ENCODE assay signal across 16 mouse cellular contexts in the genomic region with DNA sequence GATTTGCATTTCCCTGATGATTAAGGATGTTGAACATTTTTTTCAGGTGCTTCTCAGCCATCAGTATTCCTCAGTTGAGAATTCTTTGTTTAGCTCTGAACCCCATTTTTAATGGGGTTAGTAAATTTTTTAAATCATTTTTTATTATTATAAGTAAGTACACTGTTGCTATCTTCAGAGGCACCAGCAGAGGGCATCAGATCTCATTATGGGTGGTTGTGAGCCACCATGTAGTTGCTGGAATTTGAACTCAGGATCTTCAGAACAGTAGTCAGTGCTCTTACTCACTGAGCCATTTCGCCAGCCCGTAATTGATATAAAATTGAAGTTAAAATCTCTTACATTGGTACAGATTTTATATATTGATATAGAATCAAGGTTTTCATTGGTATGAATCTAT. TPM values are rescaled to one million over a fixed set of nuclear protein-coding genes. Genes with fewer than 3 reads are reported as not detected.
DNase-seq lines count a peak whose midpoint lies in the region; ATAC-seq lines count a peak whose summit lies in the region.
"Not testable (repeated sequence)": the region's sequence is repeated elsewhere in the genome, so short reads cannot be mapped to it uniquely, and the experiment has no call there.
"Had no signal": no experiment of that assay in that cellular context is flagged by ENCODE, and none has a peak within 500 bp of the region (broad histone marks: within the 10 kb centered on the region; RNA-seq: fewer than 3 reads in every experiment).

No protein-coding gene starts in this region.

- not testable (repeated sequence) for H3K36me3 ChIP-seq in liver, embryonic 13.5 days; midbrain, embryonic 14.5 days (ENCODE audit: control insufficient read depth, insufficient read depth, low read length)

- not testable (repeated sequence) for H3K4me2 ChIP-seq in liver, embryonic 13.5 days; midbrain, embryonic 14.5 days (ENCODE audit: low read length)

- not testable (repeated sequence) for H3K27ac ChIP-seq in liver, embryonic 13.5 days; midbrain, embryonic 14.5 days (replicated peaks; ENCODE audit: low read depth, low read length)

- H3K9ac ChIP-seq in liver, embryonic 13.5 days; midbrain, embryonic 14.5 days (replicated peaks; ENCODE audit: low read length): not testable (repeated sequence)

- H3K27me3 ChIP-seq in liver, embryonic 13.5 days; midbrain, embryonic 14.5 days (ENCODE audit: control insufficient read depth, insufficient read depth, low read length): not testable (repeated sequence)

- ATAC-seq in liver, embryonic 13.5 days (ENCODE audit: low read depth); midbrain, embryonic 14.5 days (ENCODE audit: low FRiP score, low TSS enrichment): not testable (repeated sequence)

- DNase-seq in 416B (ENCODE audit: low read depth), result peak; percentile 60
- peak; percentile 49 for DNase-seq in NIH3T3 (ENCODE audit: low read depth)
- DNase-seq in adrenal gland, postnatal 36 days, result peak; percentile 34 to 50
- DNase-seq in gastrocnemius, postnatal 10 days, result peak; percentile 10
- peak; percentile 31 for DNase-seq in kidney, adult 9 months
- peak; percentile 19 for DNase-seq in liver, embryonic 13.5 days
- DNase-seq in midbrain, embryonic 14.5 days, result peak; percentile 23
- peak; percentile 39 for DNase-seq in thymus, postnatal 0 days (ENCODE audit: low spot score)

- WGBS in liver, embryonic 13.5 days (ENCODE audit: insufficient replicate concordance), result 67% methylated on average over 2 of the region's 2 CpGs
- 91% methylated on average over 2 of the region's 2 CpGs for WGBS in midbrain, embryonic 14.5 days

- H3K9me3 ChIP-seq in liver, embryonic 13.5 days (replicated peaks); midbrain, embryonic 14.5 days (ENCODE audit: control insufficient read depth, low read length): not testable (repeated sequence)

- H3K4me1 ChIP-seq in liver, embryonic 13.5 days (replicated peaks); midbrain, embryonic 14.5 days (ENCODE audit: control insufficient read depth, insufficient read depth, low read length): not testable (repeated sequence)

- not testable (repeated sequence) for H3K4me3 ChIP-seq in liver, embryonic 13.5 days (replicated peaks); midbrain, embryonic 14.5 days (replicated peaks; ENCODE audit: low read depth, low read length)

RNA-seq across cellular contexts. Expression of a gene that starts 7.0 kb away (rescaled TPM):
- total RNA-seq in adrenal gland, postnatal 36 days (2021), result under 1 TPM in 1 of 2 experiments, not detected in 1; 0.30 TPM
- 10 to 100 TPM; 13.1 to 18.3 TPM for total RNA-seq in gastrocnemius, postnatal 10 days (2021)
- not detected in 2 replicates for polyA plus RNA-seq in liver, embryonic 13.5 days (2015; fragmentation: Nextera tagmentation; extraction: Ambion mirVana)
- not detected in 2 replicates for polyA plus RNA-seq in midbrain, embryonic 14.5 days (2014; fragmentation: Nextera tagmentation; extraction: Ambion mirVana)
- not detected in 2 replicates for polyA plus RNA-seq in thymus, postnatal 0 days (2015; fragmentation: Nextera tagmentation; extraction: Ambion mirVana)
- total RNA-seq: common myeloid progenitor, adult 5-6 weeks had no signal
- polyA plus RNA-seq: C2C12; forebrain, embryonic 15.5 days; heart, embryonic 10.5 days; inflammation-experienced regulatory T-cells, adult 6 months; limb, embryonic 10.5 days; lung, embryonic 15.5 days; myocyte had no signal

RNA-seq across cellular contexts. Expression of a gene that starts 13.0 kb away (rescaled TPM):
- total RNA-seq in adrenal gland, postnatal 36 days (2021), result 10 to 100 TPM; 24.6 to 27.7 TPM
- 10 to 100 TPM; 11.6 to 13.4 TPM for total RNA-seq in gastrocnemius, postnatal 10 days (2021)
- 17.9 and 19.9 TPM in 2 replicates for polyA plus RNA-seq in liver, embryonic 13.5 days (2015; fragmentation: Nextera tagmentation; extraction: Ambion mirVana)
- 22.0 and 25.7 TPM in 2 replicates for polyA plus RNA-seq in midbrain, embryonic 14.5 days (2014; fragmentation: Nextera tagmentation; extraction: Ambion mirVana)
- polyA plus RNA-seq in thymus, postnatal 0 days (2015; fragmentation: Nextera tagmentation; extraction: Ambion mirVana), result 24.6 and 31.5 TPM in 2 replicates

RNA-seq across cellular contexts. Expression of a gene that starts 17.2 kb away (rescaled TPM):
- 10 to 100 TPM; 13.7 to 14.8 TPM for total RNA-seq in adrenal gland, postnatal 36 days (2021)
- 1 to 10 TPM; 6.1 to 7.3 TPM for total RNA-seq in gastrocnemius, postnatal 10 days (2021)
- 13.0 and 14.3 TPM in 2 replicates for polyA plus RNA-seq in liver, embryonic 13.5 days (2015; fragmentation: Nextera tagmentation; extraction: Ambion mirVana)
- 12.8 and 15.6 TPM in 2 replicates for polyA plus RNA-seq in midbrain, embryonic 14.5 days (2014; fragmentation: Nextera tagmentation; extraction: Ambion mirVana)
- polyA plus RNA-seq in thymus, postnatal 0 days (2015; fragmentation: Nextera tagmentation; extraction: Ambion mirVana), result 23.9 and 26.8 TPM in 2 replicates

RNA-seq across cellular contexts. Expression of a gene that starts 17.3 kb away (rescaled TPM):
- 10 to 100 TPM; 20.7 to 21.4 TPM for total RNA-seq in adrenal gland, postnatal 36 days (2021)
- 10 to 100 TPM; 11.2 to 11.6 TPM for total RNA-seq in gastrocnemius, postnatal 10 days (2021)
- 5.5 and 5.6 TPM in 2 replicates for polyA plus RNA-seq in liver, embryonic 13.5 days (2015; fragmentation: Nextera tagmentation; extraction: Ambion mirVana)
- 15.0 and 15.6 TPM in 2 replicates for polyA plus RNA-seq in midbrain, embryonic 14.5 days (2014; fragmentation: Nextera tagmentation; extraction: Ambion mirVana)
- 8.8 and 11.9 TPM in 2 replicates for polyA plus RNA-seq in thymus, postnatal 0 days (2015; fragmentation: Nextera tagmentation; extraction: Ambion mirVana)

Comparison
In these comparisons a context has a peak if more than half of its experiments do, and no peak if none do; other contexts are left out.
1. DNase-seq: peak in every context shown above with its lines; median percentile 60 in 416B; 49 in NIH3T3; 42 in adrenal gland, postnatal 36 days; 39 in thymus, postnatal 0 days; 31 in kidney, adult 9 months; 23 in midbrain, embryonic 14.5 days; 19 in liver, embryonic 13.5 days; 10 in gastrocnemius, postnatal 10 days.